Mouse (Mus musculus): ENCODE measurements around the gene Scn8a. TPM values are rescaled to one million over a fixed set of nuclear protein-coding genes. Genes with fewer than 3 reads are reported as not detected.
A peak's percentile ranks its signal among the peaks of the same experiment; 100 is the strongest.

Gene Scn8a
- polyA plus RNA-seq, 1 experiment, result not detected

DNA sequence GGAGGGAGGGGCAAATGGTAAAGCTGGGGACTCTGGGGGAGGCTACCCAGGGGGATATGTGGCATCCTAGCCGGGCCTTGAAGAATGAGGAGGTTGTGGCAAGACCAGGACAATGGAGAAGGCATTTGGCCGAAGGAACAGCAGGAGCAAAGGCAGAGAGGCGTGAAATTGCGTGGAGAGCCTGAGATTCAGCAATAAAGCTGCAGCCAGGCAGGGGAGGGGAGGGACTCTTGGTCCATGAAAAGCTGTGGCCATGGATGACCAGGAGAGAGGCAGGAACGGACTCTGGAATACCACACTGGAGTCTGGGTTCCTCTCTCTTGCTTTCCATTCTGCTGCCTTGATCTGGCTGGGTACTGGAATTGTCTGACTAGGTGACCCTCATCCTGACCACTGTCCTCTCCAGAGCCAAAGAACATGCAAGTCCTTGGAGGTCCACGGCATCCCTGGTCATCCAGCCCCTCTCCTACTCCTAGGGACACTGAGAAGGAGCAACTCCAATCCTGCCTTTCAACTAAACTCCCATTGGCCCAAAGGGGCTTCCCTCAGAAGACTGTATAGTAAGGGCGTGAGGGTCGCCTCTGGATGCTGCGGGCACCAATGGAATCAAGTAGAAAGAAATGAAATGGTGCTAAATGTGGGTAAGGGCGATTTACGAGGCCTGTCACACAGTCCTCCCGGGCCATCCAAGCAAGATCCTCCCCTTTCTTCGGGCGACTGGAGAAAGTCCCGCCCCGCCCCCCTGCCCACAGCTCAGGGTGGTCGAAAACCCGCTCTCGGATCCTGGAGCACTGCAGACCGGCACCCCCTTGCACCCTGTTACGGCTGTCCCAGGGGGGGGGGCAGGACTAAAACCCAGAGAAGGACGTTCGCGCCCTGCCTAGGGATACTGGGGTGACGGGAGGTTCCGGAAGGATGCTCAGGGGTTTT lies 206.7 kb downstream of the Scn8a start:
- Histone ChIP-seq H3K79me3 (ENCODE audit: low read depth) (no peaks in the 10 kb centered on the region), H3K79me2 (ENCODE audit: control insufficient read depth, insufficient read depth) (no peaks in the 10 kb centered on the region), H3K4me3 (ENCODE audit: insufficient read depth, poor library complexity, severe bottlenecking) (no peak overlapping the region), H3K27me3 (ENCODE audit: control insufficient read depth, insufficient read depth, insufficient read length) (peaks cover 95% of the 10 kb centered on the region), H3ac (ENCODE audit: control insufficient read depth, insufficient read length, low read depth) (no peak overlapping the region), H3K36me3 (ENCODE audit: control insufficient read depth, insufficient read depth) (no peaks in the 10 kb centered on the region)
- TF ChIP-seq MAX (IDR thresholded peaks at IDR 0.05) (no peak), FOSL1 (IDR thresholded peaks at IDR 0.05; ENCODE audit: insufficient read depth, low read length, poor library complexity, severe bottlenecking) (no peak), CEBPB (IDR thresholded peaks at IDR 0.05; ENCODE audit: low read depth) (no peak), MYOD1 (IDR thresholded peaks at IDR 0.05; ENCODE audit: control insufficient read depth, insufficient read length, low read depth) (no peak), USF1 (IDR thresholded peaks at IDR 0.05; ENCODE audit: low read depth) (no peak), CTCF (IDR thresholded peaks at IDR 0.05; ENCODE audit: control insufficient read depth, insufficient read depth, insufficient read length) (no peak), MYOG (IDR thresholded peaks at IDR 0.05; ENCODE audit: control insufficient read depth, extremely low read depth, insufficient read length) (no peak)

DNA sequence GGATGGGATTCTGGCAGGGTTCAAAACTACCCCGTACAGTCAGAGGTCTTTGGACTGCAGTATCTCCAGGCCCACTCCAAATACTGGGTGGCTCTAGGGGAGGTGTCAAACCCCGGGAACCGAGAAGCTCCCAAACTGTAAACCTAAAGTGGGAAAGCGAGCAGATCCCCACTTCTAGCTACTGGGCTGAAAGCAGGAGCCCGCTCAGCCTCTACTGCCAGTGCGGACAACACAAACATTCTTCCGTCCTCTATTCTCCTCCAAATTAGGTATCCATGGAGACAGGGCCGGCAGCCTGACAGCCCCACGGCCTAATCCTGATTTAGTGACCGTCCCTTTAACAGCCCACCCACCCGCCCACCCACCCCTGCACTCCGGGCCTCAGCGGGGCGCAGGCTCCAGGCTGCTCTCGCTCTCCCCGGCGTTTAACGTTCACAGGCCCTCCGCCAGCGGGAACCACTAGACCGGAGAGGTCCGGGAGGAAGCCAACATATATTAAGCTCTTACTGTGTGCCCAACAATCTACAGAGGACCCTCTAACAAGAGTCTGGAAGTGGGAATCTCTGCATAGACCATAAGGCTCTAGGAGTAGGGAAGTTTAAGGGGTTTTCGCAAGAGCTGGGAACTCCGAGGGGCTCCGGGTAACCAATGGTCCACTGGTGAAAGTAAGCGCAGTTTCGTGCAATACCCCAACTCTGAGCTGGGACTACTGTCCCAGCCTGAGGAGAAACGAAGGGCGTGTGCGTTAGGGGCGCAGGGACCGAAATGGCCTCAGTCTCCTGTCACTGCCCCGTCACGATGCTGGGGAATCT lies 207.5 kb downstream of the Scn8a start:
- Histone ChIP-seq H3K4me3 (ENCODE audit: insufficient read depth, poor library complexity, severe bottlenecking) (no peak overlapping the region), H3K27me3 (ENCODE audit: control insufficient read depth, insufficient read depth, insufficient read length) (peaks cover 91% of the 10 kb centered on the region), H3K79me3 (ENCODE audit: low read depth) (no peaks in the 10 kb centered on the region), H3ac (ENCODE audit: control insufficient read depth, insufficient read length, low read depth) (no peak overlapping the region), H3K79me2 (ENCODE audit: control insufficient read depth, insufficient read depth) (no peaks in the 10 kb centered on the region), H3K36me3 (ENCODE audit: control insufficient read depth, insufficient read depth) (no peaks in the 10 kb centered on the region)
- TF ChIP-seq CEBPB (IDR thresholded peaks at IDR 0.05; ENCODE audit: low read depth), result no peak
- TF ChIP-seq MAX (IDR thresholded peaks at IDR 0.05), result no peak
- TF ChIP-seq USF1 (IDR thresholded peaks at IDR 0.05; ENCODE audit: low read depth), result no peak
- TF ChIP-seq FOSL1 (IDR thresholded peaks at IDR 0.05; ENCODE audit: insufficient read depth, low read length, poor library complexity, severe bottlenecking), result no peak
- TF ChIP-seq MYOG (IDR thresholded peaks at IDR 0.05; ENCODE audit: control insufficient read depth, extremely low read depth, insufficient read length), result no peak

DNA sequence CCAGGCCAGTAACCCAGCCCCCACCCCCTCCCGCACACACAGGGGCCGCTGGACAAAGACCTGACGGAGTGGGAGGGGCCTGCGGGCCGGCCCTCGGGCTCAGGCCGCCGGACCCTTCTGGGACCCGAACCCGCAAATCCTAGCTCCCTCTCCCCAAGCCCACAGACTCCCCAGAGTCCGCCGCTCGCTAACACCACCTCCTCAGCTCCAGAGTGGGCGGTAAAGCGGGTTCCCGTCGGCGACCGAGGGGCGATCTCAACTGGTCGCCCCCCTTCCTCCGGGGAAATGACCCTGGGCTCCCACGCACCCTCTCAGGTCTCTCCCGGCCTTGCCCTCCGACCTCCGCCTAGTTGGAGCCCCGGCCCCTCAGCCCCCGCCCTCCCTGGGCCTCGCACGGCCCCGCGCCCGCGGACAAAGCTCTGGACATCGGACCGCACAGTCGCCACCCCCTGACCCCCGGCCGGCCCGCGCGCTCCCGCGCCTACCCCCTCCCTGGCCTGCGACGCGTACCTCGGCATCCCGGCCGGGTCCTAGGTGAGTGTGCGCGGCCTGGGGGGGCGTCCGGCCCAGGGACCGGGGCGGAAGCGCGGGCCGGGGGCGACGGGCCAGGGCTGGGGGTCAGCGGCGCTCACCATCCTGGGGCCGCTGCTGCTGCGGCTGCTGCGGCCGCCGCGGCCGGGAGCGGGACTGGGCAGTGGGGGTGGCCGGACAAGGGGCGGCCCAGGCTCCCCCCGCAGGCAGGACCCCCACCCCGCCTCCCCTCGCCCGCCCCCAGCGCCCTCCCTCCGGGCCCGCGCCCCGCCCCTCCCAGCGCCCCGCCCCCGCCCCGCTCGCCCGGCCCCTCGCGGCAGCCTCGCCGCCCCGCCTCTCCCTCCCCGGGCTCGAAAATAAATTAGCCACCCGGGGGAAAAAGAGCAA lies 208.4 kb downstream of the Scn8a start, which contains the start of gene Fignl2:
Fignl2 (minus strand) TSS at position 755 of the 918 bp plus-strand sequence.
- Histone ChIP-seq H3K79me3 (ENCODE audit: low read depth) (no peaks in the 10 kb centered on the region), H3ac (ENCODE audit: control insufficient read depth, insufficient read length, low read depth) (peak within 1 kb of the TSS; percentile 34), H3K36me3 (ENCODE audit: control insufficient read depth, insufficient read depth) (no peaks in the 10 kb centered on the region), H3K4me3 (ENCODE audit: insufficient read depth, poor library complexity, severe bottlenecking) (no peak within 1 kb of the TSS), H3K79me2 (ENCODE audit: control insufficient read depth, insufficient read depth) (no peaks in the 10 kb centered on the region), H3K27me3 (ENCODE audit: control insufficient read depth, insufficient read depth, insufficient read length) (peaks cover 88% of the 10 kb centered on the region)
- no peak for TF ChIP-seq USF1 (IDR thresholded peaks at IDR 0.05; ENCODE audit: low read depth)
- no peak for TF ChIP-seq MYOD1 (IDR thresholded peaks at IDR 0.05; ENCODE audit: control insufficient read depth, insufficient read length, low read depth)
- TF ChIP-seq CTCF (IDR thresholded peaks at IDR 0.05; ENCODE audit: control insufficient read depth, insufficient read depth, insufficient read length), result no peak
- no peak for TF ChIP-seq FOSL1 (IDR thresholded peaks at IDR 0.05; ENCODE audit: insufficient read depth, low read length, poor library complexity, severe bottlenecking)
- no peak for TF ChIP-seq MYOG (IDR thresholded peaks at IDR 0.05; ENCODE audit: control insufficient read depth, extremely low read depth, insufficient read length)
- no peak for TF ChIP-seq CEBPB (IDR thresholded peaks at IDR 0.05; ENCODE audit: low read depth)
- no peak for TF ChIP-seq MAX (IDR thresholded peaks at IDR 0.05)

DNA sequence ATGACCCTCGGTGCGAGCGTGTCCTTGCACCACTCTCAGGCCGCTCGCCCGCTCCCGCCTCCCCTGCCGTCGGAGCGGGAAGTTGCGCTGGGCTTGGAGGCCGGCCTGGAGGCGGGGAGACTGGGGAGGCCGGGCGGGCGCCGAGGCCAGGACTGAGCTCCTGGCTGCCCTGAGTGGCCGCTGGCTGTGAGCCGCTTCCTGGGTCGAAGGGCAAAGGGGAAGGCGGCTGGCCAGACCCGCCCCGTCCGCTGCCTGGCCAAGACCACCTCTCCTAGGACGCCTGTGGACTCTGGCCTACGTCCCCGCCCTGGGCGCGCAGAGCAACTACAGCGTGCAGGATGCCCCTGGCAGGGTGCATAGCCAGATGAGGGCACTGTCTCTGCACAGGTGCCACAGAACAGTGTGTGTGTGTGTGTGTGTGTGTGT lies 209.1 kb downstream of the Scn8a start:
- peaks cover 87% of the 10 kb centered on the region for H3K27me3 ChIP-seq (ENCODE audit: control insufficient read depth, insufficient read depth, insufficient read length)
- H3ac ChIP-seq (ENCODE audit: control insufficient read depth, insufficient read length, low read depth), result peak overlapping the region; percentile 34
- H3K36me3 ChIP-seq (ENCODE audit: control insufficient read depth, insufficient read depth), result no peaks in the 10 kb centered on the region
- no peak overlapping the region for H3K4me3 ChIP-seq (ENCODE audit: insufficient read depth, poor library complexity, severe bottlenecking)
- no peaks in the 10 kb centered on the region for H3K79me2 ChIP-seq (ENCODE audit: control insufficient read depth, insufficient read depth)
- TF ChIP-seq CTCF (IDR thresholded peaks at IDR 0.05; ENCODE audit: control insufficient read depth, insufficient read depth, insufficient read length), result no peak
- TF ChIP-seq MYOG (IDR thresholded peaks at IDR 0.05; ENCODE audit: control insufficient read depth, extremely low read depth, insufficient read length), result no peak
- no peak for TF ChIP-seq MYOD1 (IDR thresholded peaks at IDR 0.05; ENCODE audit: control insufficient read depth, insufficient read length, low read depth)
- no peak for TF ChIP-seq FOSL1 (IDR thresholded peaks at IDR 0.05; ENCODE audit: insufficient read depth, low read length, poor library complexity, severe bottlenecking)
- no peak for TF ChIP-seq CEBPB (IDR thresholded peaks at IDR 0.05; ENCODE audit: low read depth)
- TF ChIP-seq MAX (IDR thresholded peaks at IDR 0.05), result no peak
- H3K79me3 ChIP-seq (ENCODE audit: low read depth), result no peaks in the 10 kb centered on the region
